9 mouse cellular contexts compared by ENCODE assay signal in the genomic region with DNA sequence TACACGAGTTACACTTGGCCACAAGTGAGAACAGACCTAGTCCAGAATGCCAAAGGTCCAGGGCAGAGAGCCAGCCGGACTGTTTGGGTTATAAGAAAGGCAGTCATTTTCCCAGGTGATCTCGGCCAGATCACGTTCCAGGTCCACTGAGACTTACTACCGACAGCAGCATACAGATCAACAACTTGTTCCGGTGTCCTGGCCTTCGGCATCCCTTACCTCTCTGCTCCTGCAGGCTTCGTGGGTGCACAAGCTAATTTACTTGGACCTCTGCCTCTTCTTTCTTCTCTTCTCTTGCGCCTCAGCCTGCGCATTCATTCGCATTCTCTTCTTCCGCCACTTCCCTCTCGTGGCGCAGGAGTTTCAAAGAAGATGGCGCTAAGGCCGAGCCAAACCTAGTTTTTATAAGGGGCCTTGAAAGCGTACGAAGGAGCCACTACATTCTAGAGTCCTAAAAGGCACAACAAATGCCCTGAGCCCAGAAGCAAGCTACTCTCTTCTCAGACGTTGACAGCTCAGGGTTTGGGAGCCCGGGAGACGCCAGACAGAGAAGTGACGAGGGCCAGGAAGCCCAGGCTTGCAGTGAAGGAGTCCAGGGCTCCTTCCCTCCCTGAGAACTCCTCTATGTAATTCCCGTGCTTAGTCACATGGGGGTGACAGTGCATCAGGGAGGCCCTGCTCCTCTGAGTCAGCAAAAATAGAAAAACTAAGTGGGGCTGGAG. TPM values are rescaled to one million over a fixed set of nuclear protein-coding genes. Genes with fewer than 3 reads are reported as not detected.
A peak's percentile ranks its signal among the peaks of the same experiment; 100 is the strongest.
DNase-seq lines count a peak whose midpoint lies in the region; ATAC-seq and TF ChIP-seq lines count a peak whose summit lies in the region.
"Had no signal": no experiment of that assay in that cellular context is flagged by ENCODE, and none has a peak within 500 bp of the region (broad histone marks: within the 10 kb centered on the region; RNA-seq: fewer than 3 reads in every experiment).

No protein-coding gene starts in this region.

- TF ChIP-seq CTCF in cerebellum, adult 2 months (IDR thresholded peaks at IDR 0.05; ENCODE audit: borderline replicate concordance, insufficient read depth, low read depth, low read length), result peak; percentile 80

- intact Hi-C loops in heart, postnatal 25 days (cut with DNase I), result loop anchor here (2.0 to 5.0 kb wide), 3 partner anchors 30 to 76 kb away; no protein-coding TSS in a partner anchor

- 0 out of 2 replicates have a peak overlapping the region, but pooled peaks have one; percentile 2 for H3K27ac ChIP-seq in cerebellum, adult 2 months (ENCODE audit: insufficient read depth, low read length)
- H3K27ac ChIP-seq in forebrain, embryonic 16.5 days (ENCODE audit: low read length), result peak overlapping the region; percentile 68
- peak overlapping the region; percentile 83 for H3K27ac ChIP-seq in liver, embryonic 15.5 days (replicated peaks)
- no peak overlapping the region for H3K27ac ChIP-seq in neural tube, embryonic 11.5 days (ENCODE audit: low read depth, low read length)
- peak overlapping the region; percentile 90 for H3K27ac ChIP-seq in stomach, embryonic 16.5 days (ENCODE audit: low read length)

- H3K4me1 ChIP-seq in cerebellum, adult 2 months (ENCODE audit: control insufficient read depth, insufficient read depth, low read length), result peaks cover 6% of the 10 kb centered on the region
- H3K4me1 ChIP-seq in forebrain, embryonic 16.5 days (replicated peaks; ENCODE audit: control insufficient read depth, insufficient read depth, low read length), result peaks cover 7% of the 10 kb centered on the region; the same call in 1 of the 2 replicates
- peaks cover 24% of the 10 kb centered on the region for H3K4me1 ChIP-seq in liver, embryonic 15.5 days (replicated peaks)
- no peaks in the 10 kb centered on the region for H3K4me1 ChIP-seq in neural tube, embryonic 11.5 days (ENCODE audit: control insufficient read depth, insufficient read depth, low read length)
- peaks cover 5% of the 10 kb centered on the region; the same call in 1 of the 2 replicates for H3K4me1 ChIP-seq in stomach, embryonic 16.5 days (ENCODE audit: control insufficient read depth, insufficient read depth, low read length)

- H3K4me2 ChIP-seq in forebrain, embryonic 16.5 days (ENCODE audit: low read length), result peak overlapping the region; percentile 45
- H3K4me2 ChIP-seq in liver, embryonic 15.5 days, result peak overlapping the region; percentile 68
- H3K4me2 ChIP-seq in neural tube, embryonic 11.5 days (ENCODE audit: low read depth), result peak overlapping the region; percentile 39
- peak overlapping the region; percentile 74 for H3K4me2 ChIP-seq in stomach, embryonic 16.5 days (ENCODE audit: low read depth, low read length)

- no peaks in the 10 kb centered on the region for H3K27me3 ChIP-seq in cerebellum, adult 2 months (ENCODE audit: control insufficient read depth, insufficient read depth, low read length)
- no peaks in the 10 kb centered on the region for H3K27me3 ChIP-seq in forebrain, embryonic 16.5 days (replicated peaks; ENCODE audit: control insufficient read depth, insufficient read depth, low read length)
- H3K27me3 ChIP-seq in liver, embryonic 15.5 days, result no peaks in the 10 kb centered on the region
- H3K27me3 ChIP-seq in neural tube, embryonic 11.5 days (ENCODE audit: control insufficient read depth, insufficient read depth, low read length), result no peaks in the 10 kb centered on the region
- H3K27me3 ChIP-seq in stomach, embryonic 16.5 days (ENCODE audit: control insufficient read depth, insufficient read depth, low read length), result no peaks in the 10 kb centered on the region

- no peak for TF ChIP-seq POLR2A in cerebellum, adult 2 months (IDR thresholded peaks at IDR 0.05; ENCODE audit: borderline replicate concordance, insufficient read depth, low read length)

- no peaks in the 10 kb centered on the region for H3K36me3 ChIP-seq in forebrain, embryonic 16.5 days (ENCODE audit: control insufficient read depth, insufficient read depth)
- no peaks in the 10 kb centered on the region for H3K36me3 ChIP-seq in liver, embryonic 15.5 days (replicated peaks)
- H3K36me3 ChIP-seq in neural tube, embryonic 11.5 days (ENCODE audit: control insufficient read depth, insufficient read depth, low read length), result no peaks in the 10 kb centered on the region
- H3K36me3 ChIP-seq in stomach, embryonic 16.5 days (ENCODE audit: control insufficient read depth, insufficient read depth, low read length), result no peaks in the 10 kb centered on the region

- H3K9ac ChIP-seq in forebrain, embryonic 16.5 days (replicated peaks; ENCODE audit: low read depth, low read length), result peak overlapping the region; percentile 33; the same call in 1 of the 2 replicates
- peak overlapping the region; percentile 59 for H3K9ac ChIP-seq in liver, embryonic 15.5 days
- peak overlapping the region; percentile 50 for H3K9ac ChIP-seq in neural tube, embryonic 11.5 days (ENCODE audit: low read length)
- H3K9ac ChIP-seq in stomach, embryonic 16.5 days (ENCODE audit: low read length), result peak overlapping the region; percentile 73

- ATAC-seq in forebrain, embryonic 16.5 days, result peak; percentile 65
- peak; percentile 86 for ATAC-seq in liver, embryonic 15.5 days (ENCODE audit: insufficient read depth)
- 0 out of 2 replicates have a peak, but pooled peaks have one; percentile 55 for ATAC-seq in neural tube, embryonic 11.5 days (ENCODE audit: insufficient read depth, low FRiP score, low TSS enrichment)
- peak; percentile 90 for ATAC-seq in stomach, embryonic 16.5 days (ENCODE audit: insufficient read depth, low FRiP score)

- peak; percentile 22 for DNase-seq in NIH3T3 (ENCODE audit: low read depth)
- peak; percentile 75 for DNase-seq in cerebellum, adult 2 months
- DNase-seq in heart, postnatal 25 days (ENCODE audit: low spot score), result peak; percentile 61
- peak; percentile 70 for DNase-seq in layer of hippocampus, adult 11-12 months (ENCODE audit: low spot score)
- peak; percentile 80 for DNase-seq in neural tube, embryonic 11.5 days (ENCODE audit: low spot score)

- 4% methylated on average over 23 of the region's 23 CpGs for WGBS in cerebellum, adult 2 months
- 2% methylated on average over 23 of the region's 23 CpGs for WGBS in forebrain, embryonic 16.5 days
- WGBS in liver, embryonic 15.5 days (ENCODE audit: insufficient replicate concordance), result 7% methylated on average over 23 of the region's 23 CpGs
- WGBS in neural tube, embryonic 11.5 days, result 6% methylated on average over 23 of the region's 23 CpGs
- WGBS in stomach, embryonic 16.5 days, result 4% methylated on average over 23 of the region's 23 CpGs

- no peaks in the 10 kb centered on the region for H3K9me3 ChIP-seq in forebrain, embryonic 16.5 days (ENCODE audit: control insufficient read depth, low read length)
- H3K9me3 ChIP-seq in liver, embryonic 15.5 days (replicated peaks), result no peaks in the 10 kb centered on the region
- no peaks in the 10 kb centered on the region for H3K9me3 ChIP-seq in neural tube, embryonic 11.5 days (ENCODE audit: control insufficient read depth, low read length)
- no peaks in the 10 kb centered on the region for H3K9me3 ChIP-seq in stomach, embryonic 16.5 days (replicated peaks; ENCODE audit: control insufficient read depth, low read length)

- peak overlapping the region; percentile 41 for H3K4me3 ChIP-seq in cerebellum, adult 2 months (replicated peaks; ENCODE audit: insufficient read depth, low read depth, low read length)
- peak overlapping the region; percentile 21 for H3K4me3 ChIP-seq in forebrain, embryonic 16.5 days (replicated peaks; ENCODE audit: low read length)
- H3K4me3 ChIP-seq in liver, embryonic 15.5 days (replicated peaks), result peak overlapping the region; percentile 54
- peak overlapping the region; percentile 17 for H3K4me3 ChIP-seq in neural tube, embryonic 11.5 days (ENCODE audit: low read depth, low read length)
- H3K4me3 ChIP-seq in stomach, embryonic 16.5 days (replicated peaks; ENCODE audit: low read length), result peak overlapping the region; percentile 49

RNA-seq across cellular contexts. Expression of a gene that starts 27.2 kb away (rescaled TPM):
- 47.5 and 49.5 TPM in 2 replicates for polyA plus RNA-seq in cerebellum, adult 2 months (2012; rRNA removed)
- polyA plus RNA-seq in forebrain, embryonic 16.5 days (2015; fragmentation: Nextera tagmentation; extraction: Ambion mirVana), result 52.4 and 53.1 TPM in 2 replicates
- total RNA-seq in heart, postnatal 25 days (2021), result 10 to 100 TPM; 59.1 to 65.4 TPM
- 13.3 and 14.4 TPM in 2 replicates for polyA plus RNA-seq in liver, embryonic 15.5 days (2015; fragmentation: Nextera tagmentation; extraction: Ambion mirVana)
- 68.2 and 69.8 TPM in 2 replicates for polyA plus RNA-seq in neural tube, embryonic 11.5 days (2014; fragmentation: Nextera tagmentation; extraction: Ambion mirVana)
- 37.9 and 44.6 TPM in 2 replicates for polyA plus RNA-seq in stomach, embryonic 16.5 days (2015; fragmentation: Nextera tagmentation; extraction: Ambion mirVana)

RNA-seq across cellular contexts. Expression of a gene that starts 29.9 kb away (rescaled TPM):
- 0.05 and 0.16 TPM in 2 replicates for polyA plus RNA-seq in cerebellum, adult 2 months (2012; rRNA removed)
- polyA plus RNA-seq in forebrain, embryonic 16.5 days (2015; fragmentation: Nextera tagmentation; extraction: Ambion mirVana), result 0.67 and 1.4 TPM in 2 replicates
- total RNA-seq in heart, postnatal 25 days (2021), result under 1 TPM; 0.11 to 0.44 TPM
- polyA plus RNA-seq in liver, embryonic 15.5 days (2015; fragmentation: Nextera tagmentation; extraction: Ambion mirVana), result 5.8 and 6.8 TPM in 2 replicates
- 3.0 and 3.2 TPM in 2 replicates for polyA plus RNA-seq in neural tube, embryonic 11.5 days (2014; fragmentation: Nextera tagmentation; extraction: Ambion mirVana)
- 6.8 and 7.8 TPM in 2 replicates for polyA plus RNA-seq in stomach, embryonic 16.5 days (2015; fragmentation: Nextera tagmentation; extraction: Ambion mirVana)

RNA-seq across cellular contexts. Expression of a gene that starts 49.0 kb away (rescaled TPM):
- not detected in 2 replicates for polyA plus RNA-seq in cerebellum, adult 2 months (2012; rRNA removed)
- polyA plus RNA-seq in forebrain, embryonic 16.5 days (2015; fragmentation: Nextera tagmentation; extraction: Ambion mirVana), result not detected in 2 replicates
- not detected for total RNA-seq in heart, postnatal 25 days (2021)
- not detected in 2 replicates for polyA plus RNA-seq in liver, embryonic 15.5 days (2015; fragmentation: Nextera tagmentation; extraction: Ambion mirVana)
- not detected in 2 replicates for polyA plus RNA-seq in neural tube, embryonic 11.5 days (2014; fragmentation: Nextera tagmentation; extraction: Ambion mirVana)
- not detected in 2 replicates for polyA plus RNA-seq in stomach, embryonic 16.5 days (2015; fragmentation: Nextera tagmentation; extraction: Ambion mirVana)
- total RNA-seq: gastrocnemius, postnatal 4 days had no signal

Comparison
In these comparisons a context has a peak if more than half of its experiments do, and no peak if none do; other contexts are left out.
1. DNase-seq: peak in every context shown above with its lines; median percentile 80 in neural tube, embryonic 11.5 days; 75 in cerebellum, adult 2 months; 70 in layer of hippocampus, adult 11-12 months; 61 in heart, postnatal 25 days; 22 in NIH3T3.